Mouse (Mus musculus) CH12.LX (cell line): ENCODE measurements around the gene Usp13.

Source experiments
- CHD2 ChIP-seq: IDR thresholded peaks from 2 replicates; pipeline ENCODE4 v1.6.1; 2011; ENCODE audit warnings: low read length, improper control_type of control experiment
- CTCF ChIP-seq, 2 experiments: IDR thresholded peaks in 1 of 2; conservative IDR thresholded peaks in 1 of 2; 2 replicates each; pipeline ENCODE4 v1.5.1; 2011 to 2012; ENCODE audit warnings: low read depth in 2 of 2, low read length in 2 of 2, improper control_type of control experiment in 1 of 2, inconsistent platforms in 1 of 2, mild to moderate bottlenecking in 1 of 2, moderate library complexity in 1 of 2
- E2F4 ChIP-seq: IDR thresholded peaks from 2 replicates; pipeline ENCODE4 v1.6.1; 2011; ENCODE audit warnings: low read depth, low read length, improper control_type of control experiment; ENCODE audit not compliant: insufficient replicate concordance
- EP300 ChIP-seq: IDR thresholded peaks from 2 replicates; pipeline ENCODE4 v1.6.1; 2011; ENCODE audit warnings: low read length, improper control_type of control experiment
- MAX ChIP-seq: IDR thresholded peaks from 2 replicates; pipeline ENCODE4 v1.6.1; 2011; ENCODE audit warnings: low read length, improper control_type of control experiment
- MXI1 ChIP-seq: IDR thresholded peaks from 2 replicates; pipeline ENCODE4 v1.6.1; 2011; ENCODE audit warnings: mild to moderate bottlenecking, low read depth, low read length, improper control_type of control experiment
- MYC ChIP-seq: IDR thresholded peaks from 2 replicates; pipeline ENCODE4 v1.6.1; 2011; ENCODE audit warnings: low read depth, mild to moderate bottlenecking, improper control_type of control experiment, low read length
- POLR2A ChIP-seq: IDR thresholded peaks from 2 replicates; pipeline ENCODE4 v1.6.1; 2011; ENCODE audit warnings: low read depth, mild to moderate bottlenecking, improper control_type of control experiment, low read length
- SMC3 ChIP-seq: IDR thresholded peaks from 2 replicates; pipeline ENCODE4 v1.6.1; 2011; ENCODE audit warnings: low read depth, low read length, improper control_type of control experiment
- UBTF ChIP-seq: IDR thresholded peaks from 2 replicates; pipeline ENCODE4 v1.6.1; 2012; ENCODE audit warnings: low read depth, mild to moderate bottlenecking, inconsistent platforms, low read length, improper control_type of control experiment, moderate library complexity
- ZKSCAN1 ChIP-seq: IDR thresholded peaks from 2 replicates; pipeline ENCODE4 v1.6.1; 2012; ENCODE audit warnings: low read depth, inconsistent platforms, low read length, improper control_type of control experiment, borderline replicate concordance

DNA sequence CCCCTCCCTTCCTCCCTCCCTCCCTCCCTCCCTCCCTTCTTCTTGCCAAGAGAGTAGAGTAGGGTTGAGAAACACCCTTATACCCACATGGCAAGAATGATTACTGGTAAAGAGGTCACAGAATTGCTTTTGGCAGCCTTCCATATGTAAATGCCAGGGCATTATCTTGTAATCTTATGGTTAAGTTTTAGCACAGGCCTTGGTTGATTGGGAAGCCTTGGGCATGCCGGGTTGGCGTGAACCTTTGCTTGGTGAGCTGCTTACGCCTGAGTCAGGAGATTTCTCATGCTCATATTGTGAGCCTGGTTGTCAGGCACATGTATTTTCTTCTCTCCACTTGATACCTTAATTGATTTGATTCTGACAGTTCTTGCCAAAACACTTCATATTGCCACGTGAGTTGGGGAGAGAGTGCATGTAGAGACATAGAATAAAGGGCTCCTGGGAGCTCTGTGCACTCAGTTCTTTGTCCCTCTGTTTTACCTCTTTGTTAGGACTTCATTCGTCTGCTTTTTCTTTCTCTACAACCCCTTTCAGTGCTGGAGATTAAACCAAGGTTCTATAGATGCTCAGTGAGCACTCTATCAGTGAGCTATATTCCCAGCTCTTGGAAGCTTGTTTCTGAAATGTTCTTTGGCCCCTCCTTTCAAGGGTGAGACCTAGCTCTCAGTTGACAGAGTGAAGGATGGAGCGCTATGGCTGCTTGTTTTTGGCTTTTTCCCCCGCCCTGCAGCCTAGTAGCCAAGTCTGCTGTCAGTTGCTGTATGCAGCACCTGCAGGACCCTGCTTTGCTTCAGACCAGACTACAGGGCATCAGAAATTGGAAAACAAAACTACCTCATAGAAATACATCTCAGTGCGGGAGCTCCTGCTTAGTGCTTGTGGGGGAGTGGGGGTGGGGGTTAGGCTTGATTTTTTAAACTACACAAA lies 88.8 kb downstream of the Usp13 start:
- no peak for TF ChIP-seq POLR2A
- no peak for TF ChIP-seq SMC3
- no peak for TF ChIP-seq MXI1
- TF ChIP-seq UBTF = no peak
- TF ChIP-seq MAX = no peak
- TF ChIP-seq E2F4 = no peak
- no peak for TF ChIP-seq CTCF (conservative IDR thresholded peaks at IDR 0.05 in 1 of 2, IDR thresholded peaks at IDR 0.05 in 1 of 2; ENCODE audit: low read depth in 2 of 2, low read length in 2 of 2)
- TF ChIP-seq CHD2 = no peak
- no peak for TF ChIP-seq EP300
- TF ChIP-seq ZKSCAN1 = no peak
- TF ChIP-seq MYC = no peak
